Mouse (Mus musculus) thymus, postnatal 14 days (tissue): ENCODE measurements around the gene Parn.
A peak's percentile ranks its signal among the peaks of the same experiment; 100 is the strongest.

Experiments used
- DNase-seq: peaks from one replicate; pipeline ENCODE4 v3.0.0; 2021

The Parn gene

GRCm38 (mm10) chr16:13621745-13622507 is 46.0 kb downstream of the Parn start:
- DNase-seq, result no peak

DNA sequence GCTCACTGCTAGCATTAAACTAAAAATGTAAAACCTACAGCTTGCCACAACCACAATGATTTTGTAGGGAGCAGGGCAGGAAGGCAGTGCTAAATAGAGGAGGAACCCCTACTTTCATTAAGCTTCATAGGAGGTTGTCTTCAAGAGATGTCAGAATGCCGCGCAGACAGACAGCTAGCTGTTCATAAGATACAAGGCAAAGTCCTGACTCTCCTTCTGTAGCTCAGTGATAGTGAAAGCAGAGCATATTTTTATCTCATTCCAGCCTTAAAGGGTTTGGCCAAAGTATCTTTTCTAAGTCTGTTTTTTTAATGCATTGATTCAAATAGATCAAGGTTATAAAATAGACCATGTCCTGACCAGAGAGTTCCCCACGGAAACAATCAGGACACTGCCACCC is 47.8 kb downstream of the Parn start:
- DNase-seq, result no peak

DNA sequence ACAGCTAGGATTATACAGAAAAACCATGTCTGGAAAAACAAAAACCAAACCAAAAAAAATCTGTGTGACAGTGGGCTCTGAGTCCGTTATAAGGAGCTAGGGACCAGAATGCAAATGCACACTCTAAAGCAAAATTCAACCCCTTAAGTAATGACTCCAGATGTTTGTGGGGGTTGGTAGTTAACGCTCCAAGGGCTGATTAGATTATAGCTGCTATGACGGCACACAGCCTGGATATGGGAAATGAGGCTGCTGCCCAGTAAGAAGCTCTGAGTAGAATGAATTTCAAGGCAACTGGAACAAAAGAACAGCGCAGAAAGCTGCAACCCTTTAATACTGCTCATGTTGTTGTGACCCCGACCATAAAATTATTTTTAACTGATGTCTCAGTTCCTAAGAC is 52.7 kb downstream of the Parn start:
- no peak for DNase-seq

DNA sequence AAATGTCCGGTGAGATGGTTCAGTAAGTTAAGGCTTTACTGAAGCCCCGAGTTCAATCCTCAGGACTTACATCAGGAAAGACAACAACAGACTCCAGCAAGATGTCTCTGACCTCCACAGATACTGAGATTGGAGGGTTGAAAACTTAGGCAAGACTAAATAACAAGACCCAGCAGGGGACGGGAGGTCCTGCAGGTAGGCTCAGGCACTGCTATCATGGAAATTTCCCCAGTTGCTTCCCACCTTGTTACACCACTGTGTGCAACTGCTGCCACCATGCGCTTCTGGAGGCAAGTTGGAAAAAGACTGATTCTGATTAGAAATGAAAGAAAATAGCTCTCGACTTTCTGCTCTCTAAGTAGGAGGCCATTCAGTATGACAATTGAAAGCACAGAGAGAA is 55.4 kb downstream of the Parn start:
- no peak for DNase-seq

DNA sequence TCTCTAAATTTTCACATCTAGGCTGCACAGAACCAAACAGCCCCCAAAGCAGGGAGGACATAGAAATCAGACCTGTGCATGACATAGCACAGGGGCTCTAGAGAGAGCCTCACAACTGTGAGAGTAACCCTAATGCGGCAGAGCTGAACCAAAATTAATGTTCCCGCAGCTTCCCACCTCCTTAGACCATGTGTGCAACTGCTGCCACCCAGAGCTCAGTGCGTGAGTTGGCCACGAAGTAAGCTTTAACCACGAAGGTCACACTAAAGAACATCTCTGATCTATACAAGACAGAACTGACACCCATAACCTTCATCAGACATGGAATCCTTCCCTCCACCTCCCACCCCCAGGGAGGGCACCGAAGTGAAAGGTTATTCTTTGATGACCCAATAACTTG is 55.9 kb downstream of the Parn start:
- DNase-seq, result no peak

DNA sequence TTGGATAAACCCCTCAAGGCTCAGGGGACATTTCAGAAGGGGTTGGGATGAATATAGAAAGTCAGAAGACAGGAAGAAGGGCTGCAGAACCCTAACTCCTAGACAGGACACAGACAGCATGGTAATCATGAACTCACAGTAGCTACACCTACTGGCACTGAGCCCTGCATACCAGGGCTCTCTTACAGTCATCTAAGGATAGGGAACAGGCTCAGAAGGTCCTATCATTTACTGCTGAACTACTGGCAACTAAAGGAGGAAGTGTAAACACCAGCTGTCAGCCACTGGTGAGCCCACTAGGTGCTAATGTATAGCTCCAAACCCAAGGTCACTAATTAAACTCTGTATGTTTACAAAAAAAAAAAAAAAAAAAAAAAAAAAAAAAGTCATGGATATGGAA is 56.6 kb downstream of the Parn start:
- DNase-seq, result no peak

DNA sequence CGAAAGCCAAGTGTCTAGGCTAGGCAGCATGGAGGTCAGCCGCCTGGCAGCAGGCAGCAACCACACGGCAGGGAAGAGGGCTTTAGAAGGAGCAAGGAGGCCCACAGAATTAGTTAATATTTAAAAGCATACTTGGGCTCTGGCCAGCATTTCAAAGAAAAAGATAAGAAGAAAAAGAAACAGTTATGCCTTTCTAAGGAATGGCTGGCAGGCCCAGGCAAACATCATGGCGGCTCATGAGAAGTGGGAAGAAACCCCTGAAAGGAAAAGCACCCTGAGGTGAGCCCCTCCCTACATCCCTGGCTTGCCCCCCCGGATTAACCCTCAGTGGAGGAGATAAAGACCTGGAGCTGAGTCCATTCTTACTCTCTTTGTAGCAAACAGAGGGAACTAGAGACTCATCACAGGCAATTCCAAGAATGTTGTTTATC is 57.0 kb downstream of the Parn start:
- DNase-seq, result no peak

- no peak for DNase-seq
These were observed 59.3 kb downstream of the Parn start for GRCm38 (mm10) chr16:13608705-13609085.

DNA sequence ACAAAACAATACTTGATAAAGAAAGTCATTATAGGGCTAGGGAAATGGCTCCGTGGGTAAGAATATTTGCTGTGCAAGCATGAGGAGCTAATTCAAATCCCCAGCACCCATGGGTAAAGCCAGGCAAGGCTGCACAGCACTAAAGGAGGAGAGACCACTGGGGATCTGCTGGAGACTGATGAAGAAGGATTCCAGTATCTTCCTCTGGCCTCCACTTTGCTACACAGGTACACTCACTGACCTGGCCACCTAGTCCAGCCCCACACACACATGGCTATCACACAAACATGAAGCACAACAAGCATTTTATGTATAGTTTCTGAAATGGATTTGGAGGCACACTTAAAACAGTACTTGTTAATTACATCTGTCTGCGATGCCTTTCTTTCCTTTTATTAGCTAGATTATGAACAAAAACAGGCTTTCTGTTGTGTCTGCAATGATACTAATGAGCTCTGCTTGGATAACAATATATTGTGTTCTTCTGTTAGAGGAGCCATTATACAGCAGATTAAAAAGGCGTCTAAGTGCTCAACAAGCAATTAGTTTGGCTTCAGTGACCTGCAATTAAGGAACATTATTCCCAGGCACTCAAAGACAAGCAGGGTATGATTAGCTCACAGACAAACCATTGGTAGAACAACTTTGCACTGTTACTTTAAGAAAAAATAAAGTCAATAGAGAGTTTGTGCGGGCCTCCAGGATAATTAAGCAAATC is 59.8 kb downstream of the Parn start:
- DNase-seq, result no peak

- DNase-seq, result no peak
These were observed 65.2 kb downstream of the Parn start for GRCm38 (mm10) chr16:13602779-13603178.

GRCm38 (mm10) chr16:13589049-13589408 is 78.9 kb downstream of the Parn start:
- no peak for DNase-seq

DNA sequence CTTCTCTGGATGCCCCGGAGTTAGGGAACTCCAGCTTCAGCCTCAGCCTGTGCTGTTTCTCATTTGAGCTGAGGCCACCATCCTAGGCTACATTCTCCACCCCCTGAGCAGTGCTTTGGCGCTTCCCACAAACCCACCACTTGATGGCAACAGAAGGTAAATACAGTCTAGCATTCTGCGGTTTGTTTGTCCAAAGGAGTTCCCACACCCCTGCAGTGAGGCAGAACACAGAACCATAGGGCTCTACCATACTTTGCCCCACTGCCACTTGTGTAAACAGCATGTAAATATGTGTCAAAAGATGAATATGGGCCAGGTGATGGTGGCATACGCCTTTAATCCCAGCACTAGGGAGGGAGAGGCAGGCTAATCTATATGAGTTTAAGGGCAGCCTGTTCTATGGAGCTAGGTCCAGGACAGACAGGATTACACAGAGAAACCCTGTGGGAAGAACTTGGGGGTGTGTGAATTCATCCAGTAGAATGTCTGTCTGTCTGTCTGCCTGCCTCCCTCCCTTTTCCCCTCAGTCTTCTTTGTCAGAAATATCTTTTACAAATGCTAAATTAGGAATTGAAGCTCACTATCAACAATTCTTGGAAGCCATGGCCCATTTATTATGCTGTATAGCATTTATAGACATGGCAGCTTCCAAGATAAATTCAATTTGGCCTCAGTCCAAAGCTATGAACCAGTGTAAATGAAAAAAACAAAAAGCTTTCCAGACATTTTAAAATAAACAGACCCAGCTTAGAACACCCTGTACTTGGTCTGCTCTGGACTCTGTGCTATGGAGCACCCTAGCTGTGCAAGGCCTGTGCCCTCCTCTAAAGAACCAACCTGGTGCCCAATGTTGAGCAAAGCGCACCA is 79.6 kb downstream of the Parn start:
- DNase-seq, result no peak

DNA sequence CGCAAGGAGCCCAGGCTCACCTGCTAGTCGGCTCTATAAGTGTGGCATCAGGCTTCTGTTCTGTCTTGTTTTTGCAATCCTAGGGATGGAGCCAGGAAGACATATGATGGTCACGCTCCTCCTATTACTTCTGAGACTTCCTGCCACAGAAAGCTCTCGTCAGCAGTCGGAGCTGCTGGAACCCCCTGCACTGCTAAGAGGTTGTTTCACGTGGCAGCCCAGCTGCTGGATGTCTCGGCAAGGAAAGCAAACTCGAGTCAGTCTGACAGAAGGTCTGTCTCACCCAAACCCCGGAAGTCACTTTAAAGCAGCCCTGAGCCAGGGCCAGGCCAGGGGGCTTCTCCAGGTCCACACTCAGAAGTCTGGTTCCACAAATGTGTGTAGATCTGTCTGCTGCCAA is 82.7 kb downstream of the Parn start:
- no peak for DNase-seq

DNA sequence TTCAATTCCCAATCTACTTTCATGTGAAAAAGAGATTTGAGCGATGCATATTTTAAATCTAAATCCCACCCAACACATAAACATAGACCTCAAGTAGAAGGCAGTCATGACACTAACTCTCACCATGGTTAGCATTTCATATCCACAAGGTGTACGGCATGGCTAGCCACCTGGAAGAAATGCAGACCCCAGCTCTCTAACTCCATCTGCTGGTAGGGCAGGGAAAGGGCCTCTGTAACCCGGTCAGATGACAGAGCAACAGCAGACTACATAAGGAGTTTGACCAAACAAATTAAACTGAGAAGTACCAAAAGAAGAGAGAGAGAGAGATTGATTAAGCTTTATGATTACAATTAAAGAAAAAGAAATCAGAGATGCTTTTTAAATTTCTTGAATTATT is 87.2 kb downstream of the Parn start:
- peak; percentile 13 for DNase-seq

GRCm38 (mm10) chr16:13580016-13580415 is 88.0 kb downstream of the Parn start:
- no peak for DNase-seq

GRCm38 (mm10) chr16:13575306-13575705 is 92.7 kb downstream of the Parn start:
- DNase-seq, result no peak

- DNase-seq, result no peak
These were observed 99.7 kb downstream of the Parn start for GRCm38 (mm10) chr16:13568280-13568679.

DNA sequence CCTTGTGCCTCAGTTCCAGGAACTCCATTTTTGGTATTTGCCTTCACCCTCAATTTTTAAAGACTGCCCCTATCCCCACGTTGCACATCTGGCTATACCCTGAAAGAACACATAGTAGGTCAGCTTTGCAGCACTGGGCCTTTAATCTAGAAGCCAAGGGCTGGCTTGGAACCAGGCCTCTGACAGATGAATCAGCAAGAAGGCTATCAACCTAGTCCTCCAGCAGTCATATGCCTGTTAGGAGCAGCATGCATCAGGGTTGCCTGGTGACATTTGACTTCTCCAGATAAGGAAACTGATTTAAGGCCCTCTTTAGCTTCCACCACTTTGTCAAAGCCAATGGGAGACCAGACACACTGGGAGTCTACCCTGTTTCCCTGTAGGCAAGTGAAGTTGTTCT is 100.4 kb downstream of the Parn start:
- no peak for DNase-seq

- DNase-seq, result no peak
These were observed 101.6 kb downstream of the Parn start for GRCm38 (mm10) chr16:13566351-13566750.

- DNase-seq, result no peak
These were observed 102.7 kb downstream of the Parn start for GRCm38 (mm10) chr16:13565291-13565690.

DNA sequence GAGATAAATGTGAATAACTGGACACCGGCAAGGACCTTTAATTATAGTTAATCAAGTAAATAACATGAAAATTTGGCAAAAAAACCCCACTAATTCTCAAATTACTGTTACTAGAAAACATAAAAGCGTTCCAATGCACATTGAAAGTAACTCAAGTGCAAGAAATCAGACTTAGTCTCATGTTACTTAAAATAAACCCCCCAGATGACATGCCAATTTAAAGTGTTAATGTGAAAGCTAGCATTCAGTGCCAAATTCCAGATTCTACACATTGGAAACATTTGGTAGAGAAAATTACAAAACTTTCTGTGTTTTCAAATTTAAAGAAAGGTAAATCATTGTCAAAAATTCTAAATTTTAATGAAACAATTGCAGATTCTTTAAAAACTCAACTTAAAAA is 110.2 kb downstream of the Parn start:
- DNase-seq, result no peak

GRCm38 (mm10) chr16:13556954-13557470 is 111.0 kb downstream of the Parn start:
- no peak for DNase-seq

- no peak for DNase-seq
These were observed 111.5 kb downstream of the Parn start for GRCm38 (mm10) chr16:13556446-13556845.

GRCm38 (mm10) chr16:13550667-13551066 is 117.3 kb downstream of the Parn start:
- no peak for DNase-seq
